Mouse (Mus musculus): ENCODE results near the gene 1700001P01Rik. TPM values are rescaled to one million over a fixed set of nuclear protein-coding genes. Genes with fewer than 3 reads are reported as not detected.

The 1700001P01Rik gene
- polyA plus RNA-seq, 1 experiment from 2014 or later = not detected

DNA sequence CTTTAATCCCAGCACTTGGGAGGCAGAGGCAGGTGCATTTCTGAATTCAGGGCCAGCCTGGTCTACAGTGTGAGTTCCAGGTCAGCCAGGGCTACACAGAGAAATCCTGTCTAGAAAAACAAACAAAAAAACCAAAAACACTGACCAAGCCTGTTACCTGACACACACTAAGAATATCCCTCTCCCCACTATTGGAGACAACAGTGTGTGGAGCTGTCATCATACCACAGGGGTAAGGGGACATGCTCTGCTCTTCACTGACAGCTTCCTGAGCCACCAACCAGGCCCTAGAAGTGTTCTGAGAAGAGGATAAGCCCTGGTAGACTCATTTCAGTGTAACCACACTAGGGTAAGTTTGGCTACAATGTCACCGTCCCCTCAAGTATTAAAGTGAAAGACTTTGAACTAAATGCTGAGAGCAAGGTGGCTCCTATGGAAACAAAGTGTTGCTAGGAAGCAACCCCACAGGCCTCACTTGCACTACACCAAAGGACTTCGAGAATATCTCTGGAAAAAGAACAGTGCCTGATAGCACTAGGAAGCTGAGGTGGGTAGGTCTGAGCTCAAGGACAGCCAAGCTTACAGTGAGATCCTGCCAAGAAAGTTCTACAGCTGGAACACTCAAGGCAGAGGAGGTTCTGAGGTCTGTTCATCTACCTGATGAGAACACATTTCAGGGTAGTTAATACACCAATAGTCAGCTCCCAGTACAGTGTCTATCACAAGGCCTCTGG, 4.4 kb upstream of the 1700001P01Rik start:
- 80% methylated on average over 2 of the region's 2 CpGs for WGBS
- H3K9me3 ChIP-seq (ENCODE audit: low read depth, low read length) = no peaks in the 10 kb centered on the region
- H3K27ac ChIP-seq (ENCODE audit: low read depth) = no peak overlapping the region
- peak overlapping the region; percentile 95 for H3K4me3 ChIP-seq (ENCODE audit: low read depth, low read length)
- peak overlapping the region; percentile 76 for H3K4me2 ChIP-seq
- H3K27me3 ChIP-seq (ENCODE audit: insufficient read depth, low read length) = no peaks in the 10 kb centered on the region
- H3K36me3 ChIP-seq (ENCODE audit: insufficient read depth) = peaks cover 61% of the 10 kb centered on the region
- H3K9ac ChIP-seq = peak overlapping the region; percentile 100
- peaks cover 12% of the 10 kb centered on the region; the same call in 1 of the 2 replicates for H3K4me1 ChIP-seq (ENCODE audit: insufficient read depth)
- TF ChIP-seq CTCF (IDR thresholded peaks at IDR 0.05; ENCODE audit: low read depth) = no peak
- ATAC-seq (ENCODE audit: insufficient read depth) = no peak
- no peak for DNase-seq

- no peak overlapping the region for H3K9ac ChIP-seq
- 89% methylated on average over 1 of the region's 1 CpGs for WGBS
- H3K27me3 ChIP-seq (ENCODE audit: insufficient read depth, low read length) = no peaks in the 10 kb centered on the region
- ATAC-seq (ENCODE audit: insufficient read depth) (no peak), DNase-seq (no peak)
- no peak overlapping the region for H3K4me3 ChIP-seq (ENCODE audit: low read depth, low read length)
- no peak overlapping the region for H3K27ac ChIP-seq (ENCODE audit: low read depth)
- no peaks in the 10 kb centered on the region for H3K9me3 ChIP-seq (ENCODE audit: low read depth, low read length)
- peaks cover 12% of the 10 kb centered on the region; the same call in 1 of the 2 replicates for H3K4me1 ChIP-seq (ENCODE audit: insufficient read depth)
- peaks cover 66% of the 10 kb centered on the region for H3K36me3 ChIP-seq (ENCODE audit: insufficient read depth)
- no peak for TF ChIP-seq CTCF (IDR thresholded peaks at IDR 0.05; ENCODE audit: low read depth)
- H3K4me2 ChIP-seq = 0 out of 2 replicates have a peak overlapping the region, but pooled peaks have one; percentile 12
Measured at GRCm38 (mm10) chr11:97778918-97779317, 3.2 kb upstream of the 1700001P01Rik start.

DNA sequence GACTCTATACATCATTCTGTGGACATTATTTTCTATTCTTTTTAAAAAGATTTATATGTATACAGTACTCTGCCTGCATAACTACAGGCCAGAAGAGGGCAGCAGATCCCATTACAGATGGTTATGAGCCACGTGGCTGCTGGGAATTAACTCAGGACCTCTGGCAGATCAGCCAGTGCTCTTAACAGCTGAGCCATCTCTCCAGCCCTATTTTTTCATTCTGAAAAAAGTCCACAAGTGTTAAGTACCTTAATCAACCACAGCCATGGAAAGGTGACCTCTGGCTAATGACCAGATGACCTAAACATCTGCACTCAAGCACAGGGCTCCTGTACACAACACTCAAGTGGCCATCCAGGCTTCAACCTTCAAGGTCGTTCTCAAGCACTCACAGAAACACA, 1.4 kb upstream of the 1700001P01Rik start:
- TF ChIP-seq CTCF (IDR thresholded peaks at IDR 0.05; ENCODE audit: low read depth) = peak; percentile 57

DNA sequence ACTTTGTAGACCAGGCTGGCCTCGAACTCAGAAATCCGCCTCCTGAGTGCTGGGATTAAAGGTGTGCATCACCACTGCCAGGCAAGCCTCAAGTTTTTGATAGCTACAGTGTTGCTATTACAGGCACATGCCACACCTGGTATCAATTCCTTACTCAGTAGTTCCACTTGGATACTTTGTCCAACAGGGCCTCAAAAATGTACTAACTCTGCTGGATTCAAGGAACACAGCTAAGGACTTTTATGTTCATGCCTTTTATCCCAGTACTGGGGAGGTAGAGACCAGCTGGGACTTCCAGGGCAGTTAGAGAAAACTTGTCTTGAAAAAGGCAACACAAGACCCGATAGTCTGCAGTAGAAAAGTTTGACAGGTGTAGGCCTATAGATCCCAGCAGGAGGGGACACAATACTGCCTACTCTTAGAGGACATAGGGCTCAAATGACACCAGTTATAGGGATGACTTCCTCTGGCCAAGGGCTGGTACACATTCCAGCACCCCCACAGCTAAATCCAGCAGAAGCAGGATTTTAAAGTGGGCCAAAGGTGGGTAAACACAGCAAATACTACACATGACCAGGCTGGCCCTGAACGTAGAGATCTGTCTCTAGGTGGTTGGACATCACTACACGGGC, 895 bp upstream of the 1700001P01Rik start:
- H3K27me3 ChIP-seq (ENCODE audit: insufficient read depth, low read length) = no peaks in the 10 kb centered on the region
- H3K9me3 ChIP-seq (ENCODE audit: low read depth, low read length) = no peaks in the 10 kb centered on the region
- no peak for ATAC-seq (ENCODE audit: insufficient read depth)
- WGBS = 51% methylated on average over 5 of the region's 5 CpGs
- TF ChIP-seq CTCF (IDR thresholded peaks at IDR 0.05; ENCODE audit: low read depth) = no peak
- peaks cover 12% of the 10 kb centered on the region; the same call in 1 of the 2 replicates for H3K4me1 ChIP-seq (ENCODE audit: insufficient read depth)
- no peak overlapping the region for H3K27ac ChIP-seq (ENCODE audit: low read depth)
- no peak overlapping the region for H3K9ac ChIP-seq
- H3K4me2 ChIP-seq = no peak overlapping the region
- H3K4me3 ChIP-seq (ENCODE audit: low read depth, low read length) = no peak overlapping the region
- peak; percentile 17 for DNase-seq
- H3K36me3 ChIP-seq (ENCODE audit: insufficient read depth) = peaks cover 66% of the 10 kb centered on the region

More for the DNA sequence above, 1.4 kb upstream of the 1700001P01Rik start:
- Histone ChIP-seq H3K36me3 (ENCODE audit: insufficient read depth) (peaks cover 66% of the 10 kb centered on the region), H3K4me2 (no peak overlapping the region), H3K4me1 (ENCODE audit: insufficient read depth) (peaks cover 12% of the 10 kb centered on the region; the same call in 1 of the 2 replicates), H3K9me3 (ENCODE audit: low read depth, low read length) (no peaks in the 10 kb centered on the region), H3K9ac (no peak overlapping the region), H3K4me3 (ENCODE audit: low read depth, low read length) (no peak overlapping the region), H3K27ac (ENCODE audit: low read depth) (no peak overlapping the region), H3K27me3 (ENCODE audit: insufficient read depth, low read length) (no peaks in the 10 kb centered on the region)
- ATAC-seq (ENCODE audit: insufficient read depth) (peak; percentile 45; the same call in 1 of the 2 replicates), DNase-seq (peak; percentile 70)
- 38% methylated on average over 2 of the region's 2 CpGs for WGBS

GRCm38 (mm10) chr11:97775186-97775585, 532 bp downstream of the 1700001P01Rik start:
- H3K4me2 ChIP-seq = no peak overlapping the region
- WGBS = 75% methylated on average over 13 of the region's 13 CpGs
- H3K9ac ChIP-seq = no peak overlapping the region
- TF ChIP-seq CTCF (IDR thresholded peaks at IDR 0.05; ENCODE audit: low read depth) = no peak
- ATAC-seq (ENCODE audit: insufficient read depth) (no peak), DNase-seq (peak; percentile 22)
- H3K36me3 ChIP-seq (ENCODE audit: insufficient read depth) = peaks cover 53% of the 10 kb centered on the region
- H3K4me3 ChIP-seq (ENCODE audit: low read depth, low read length) = no peak overlapping the region
- no peaks in the 10 kb centered on the region for H3K9me3 ChIP-seq (ENCODE audit: low read depth, low read length)
- H3K27me3 ChIP-seq (ENCODE audit: insufficient read depth, low read length) = no peaks in the 10 kb centered on the region
- peaks cover 4% of the 10 kb centered on the region; the same call in 1 of the 2 replicates for H3K4me1 ChIP-seq (ENCODE audit: insufficient read depth)
- H3K27ac ChIP-seq (ENCODE audit: low read depth) = no peak overlapping the region

DNA sequence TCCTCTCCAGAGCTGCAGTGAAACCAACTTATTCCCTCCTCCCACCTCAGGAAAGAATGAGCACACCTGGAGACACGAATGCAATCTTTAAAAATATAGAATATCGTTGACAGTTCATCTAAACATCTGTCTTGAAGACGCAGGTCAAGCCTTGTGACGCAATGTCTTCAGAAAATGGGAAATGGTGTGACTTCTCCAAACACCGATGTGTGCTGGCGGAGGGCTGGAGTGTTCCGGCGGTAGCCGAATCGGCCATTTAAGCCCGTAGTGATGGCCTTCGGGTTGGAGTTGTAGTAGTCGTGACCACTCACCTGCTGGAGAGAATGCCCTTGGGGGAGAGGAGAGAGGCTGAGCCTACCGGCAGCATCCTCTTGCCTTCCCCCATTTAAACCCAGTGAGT, 4.3 kb downstream of the 1700001P01Rik start:
- Histone ChIP-seq H3K36me3 (ENCODE audit: insufficient read depth) (peaks cover 17% of the 10 kb centered on the region), H3K9ac (no peak overlapping the region), H3K27me3 (ENCODE audit: insufficient read depth, low read length) (no peaks in the 10 kb centered on the region), H3K4me1 (ENCODE audit: insufficient read depth) (peaks cover 5% of the 10 kb centered on the region), H3K4me2 (no peak overlapping the region), H3K9me3 (ENCODE audit: low read depth, low read length) (no peaks in the 10 kb centered on the region), H3K27ac (ENCODE audit: low read depth) (no peak overlapping the region), H3K4me3 (ENCODE audit: low read depth, low read length) (no peak overlapping the region)
- WGBS = 75% methylated on average over 14 of the region's 14 CpGs
- no peak for ATAC-seq (ENCODE audit: insufficient read depth)
- no peak for TF ChIP-seq CTCF (IDR thresholded peaks at IDR 0.05; ENCODE audit: low read depth)
- DNase-seq = no peak

DNA sequence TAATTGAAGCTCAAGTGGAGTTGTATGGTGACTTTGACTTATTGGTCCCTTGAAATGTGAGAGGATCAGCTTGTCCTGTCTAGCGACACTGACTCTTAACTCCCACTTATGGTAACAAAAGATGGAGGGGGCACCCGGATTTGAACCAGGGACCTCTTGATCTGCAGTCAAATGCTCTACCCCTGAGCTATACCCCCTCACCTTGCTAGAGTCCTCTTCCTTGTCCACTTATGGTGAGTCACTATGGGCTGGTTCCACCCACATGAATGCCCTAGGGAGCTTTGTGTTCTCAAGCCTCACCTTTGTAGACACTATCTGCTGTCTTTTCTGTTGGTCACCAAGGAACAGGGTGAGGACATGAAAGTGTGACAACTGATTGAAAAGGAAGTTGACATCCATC, 6.0 kb downstream of the 1700001P01Rik start:
- Histone ChIP-seq H3K36me3 (ENCODE audit: insufficient read depth) (0 out of 2 replicates have a peak, but pooled peaks cover under 1% of the 10 kb centered on the region), H3K4me1 (ENCODE audit: insufficient read depth) (peaks cover 8% of the 10 kb centered on the region), H3K27me3 (ENCODE audit: insufficient read depth, low read length) (no peaks in the 10 kb centered on the region), H3K9me3 (ENCODE audit: low read depth, low read length) (no peaks in the 10 kb centered on the region), H3K9ac (no peak overlapping the region), H3K27ac (ENCODE audit: low read depth) (no peak overlapping the region), H3K4me2 (no peak overlapping the region), H3K4me3 (ENCODE audit: low read depth, low read length) (no peak overlapping the region)
- no peak for TF ChIP-seq CTCF (IDR thresholded peaks at IDR 0.05; ENCODE audit: low read depth)
- 25% methylated on average over 2 of the region's 2 CpGs for WGBS
- ATAC-seq (ENCODE audit: insufficient read depth) (no peak), DNase-seq (no peak)

All from lung, embryonic 14.5 days (tissue).